Mouse (Mus musculus) brain, embryonic 14.5 days (tissue): Measurements from ENCODE around the gene Cdr2l. TPM values are rescaled to one million over a fixed set of nuclear protein-coding genes. Genes with fewer than 3 reads are reported as not detected.

Experiments
- DNase-seq: peaks from one replicate; pipeline ENCODE4 v3.0.0-alpha.2; 2011; ENCODE audit warnings: low read depth
- CTCF ChIP-seq: fragments of 200-500 bp; IDR thresholded peaks from 2 replicates; pipeline ENCODE4 v1.5.1; 2012; ENCODE audit warnings: inconsistent platforms, mild to moderate bottlenecking, moderate library complexity, borderline replicate concordance; ENCODE audit not compliant: insufficient read depth, insufficient read length; ENCODE audit errors: extremely low read depth
- POLR2A ChIP-seq: fragments of 200-500 bp; IDR thresholded peaks from 2 replicates; pipeline ENCODE4 v1.6.1; 2012; ENCODE audit warnings: mild to moderate bottlenecking, inconsistent platforms, borderline replicate concordance; ENCODE audit not compliant: poor library complexity, insufficient read depth, insufficient read length, severe bottlenecking; ENCODE audit errors: extremely low read depth
- polyA plus RNA-seq: library from polyadenylated mRNA; depleted of rRNA; stranded (reverse); fragments of >200 nt; gene quantifications from 2 replicates; pipeline ENCODE4 v1.2.3, GENCODE M21; 2012

Gene Cdr2l
- polyA plus RNA-seq, 1 experiment = 50.8 TPM

DNA sequence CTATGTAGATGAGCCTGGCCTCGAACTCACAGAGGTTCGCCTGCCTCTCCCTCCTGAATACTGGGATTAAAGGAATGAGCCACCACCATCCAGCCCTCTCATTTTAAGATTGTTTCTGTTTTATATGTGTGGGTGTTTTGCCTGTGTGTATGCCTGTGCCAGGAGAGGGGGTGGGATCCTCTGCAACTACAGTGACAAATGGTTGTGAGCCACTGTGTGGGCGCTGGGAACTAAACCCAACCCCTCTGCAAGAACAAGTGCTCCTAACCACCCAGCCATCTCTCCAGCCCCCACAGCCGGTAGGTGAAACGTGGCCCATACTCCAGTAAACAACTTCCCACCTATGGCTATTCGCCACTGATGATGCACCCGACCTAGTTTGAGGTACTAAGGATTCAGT lies 9.6 kb downstream of the Cdr2l start:
- DNase-seq = no peak
- TF ChIP-seq POLR2A = no peak

DNA sequence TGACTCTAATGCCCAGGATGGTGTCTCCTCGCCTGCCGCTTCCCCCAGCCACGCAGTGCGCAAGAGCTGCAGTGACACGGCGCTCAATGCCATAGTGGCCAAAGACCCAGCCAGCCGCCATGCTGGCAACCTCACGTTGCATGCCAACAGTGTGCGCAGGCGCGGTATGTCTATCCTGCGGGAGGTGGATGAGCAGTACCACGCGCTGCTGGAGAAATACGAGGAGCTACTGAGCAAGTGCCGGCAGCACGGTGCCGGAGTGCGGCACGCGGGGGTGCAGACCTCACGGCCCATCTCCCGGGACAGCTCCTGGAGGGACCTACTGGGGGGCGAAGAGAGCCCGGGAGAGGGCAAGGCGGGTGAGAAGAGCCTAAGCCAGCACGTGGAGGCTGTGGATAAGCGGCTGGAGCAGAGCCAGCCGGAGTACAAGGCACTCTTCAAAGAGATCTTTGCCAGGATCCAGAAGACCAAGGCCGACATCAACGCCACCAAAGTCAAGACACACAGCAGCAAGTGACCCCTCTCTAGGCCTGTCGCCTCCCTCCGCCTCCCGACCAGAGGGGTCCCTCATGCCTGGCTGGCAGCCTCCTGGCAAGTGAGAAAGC lies 12.1 kb downstream of the Cdr2l start:
- no peak for TF ChIP-seq POLR2A
- no peak for TF ChIP-seq CTCF
- no peak for DNase-seq

DNA sequence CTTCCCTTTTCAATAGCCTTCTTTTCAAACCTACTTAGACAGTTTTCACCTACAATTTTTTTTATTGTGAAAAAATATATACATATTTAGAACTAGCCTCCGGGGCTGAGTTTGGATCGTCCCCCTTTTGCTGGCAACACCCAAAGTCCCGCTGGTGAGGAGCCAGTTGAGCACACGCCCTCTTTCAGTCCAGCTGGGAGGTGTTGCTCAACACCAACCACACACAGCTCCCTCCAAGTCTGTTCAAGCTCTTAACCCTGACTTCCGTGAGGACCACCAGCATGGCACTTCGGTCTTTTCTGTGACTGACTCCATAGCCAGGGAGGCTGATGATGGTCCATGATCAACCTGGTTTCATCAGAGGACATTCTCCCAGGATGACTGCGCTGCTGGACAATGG lies 16.4 kb downstream of the Cdr2l start:
- DNase-seq = no peak
- TF ChIP-seq CTCF (no peak), POLR2A (no peak)

DNA sequence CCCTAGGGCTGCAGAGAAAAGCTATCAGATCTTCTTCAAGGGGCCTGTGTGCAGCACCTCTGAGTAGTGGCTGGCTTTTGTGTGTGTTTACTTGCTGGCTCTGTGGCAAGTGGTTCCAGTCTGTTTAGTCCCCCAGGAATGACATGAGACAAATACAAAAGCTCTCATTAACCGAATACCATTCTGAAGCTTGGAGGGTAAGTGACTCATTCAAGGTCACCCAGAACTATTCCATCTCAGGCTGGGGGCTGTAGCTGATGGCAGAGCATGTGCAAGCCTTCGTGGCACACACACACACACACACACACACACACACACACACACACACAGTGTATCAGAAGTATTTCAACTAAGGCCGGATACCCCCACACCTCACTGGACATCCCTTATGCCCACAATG lies 18.4 kb downstream of the Cdr2l start:
- no peak for DNase-seq

DNA sequence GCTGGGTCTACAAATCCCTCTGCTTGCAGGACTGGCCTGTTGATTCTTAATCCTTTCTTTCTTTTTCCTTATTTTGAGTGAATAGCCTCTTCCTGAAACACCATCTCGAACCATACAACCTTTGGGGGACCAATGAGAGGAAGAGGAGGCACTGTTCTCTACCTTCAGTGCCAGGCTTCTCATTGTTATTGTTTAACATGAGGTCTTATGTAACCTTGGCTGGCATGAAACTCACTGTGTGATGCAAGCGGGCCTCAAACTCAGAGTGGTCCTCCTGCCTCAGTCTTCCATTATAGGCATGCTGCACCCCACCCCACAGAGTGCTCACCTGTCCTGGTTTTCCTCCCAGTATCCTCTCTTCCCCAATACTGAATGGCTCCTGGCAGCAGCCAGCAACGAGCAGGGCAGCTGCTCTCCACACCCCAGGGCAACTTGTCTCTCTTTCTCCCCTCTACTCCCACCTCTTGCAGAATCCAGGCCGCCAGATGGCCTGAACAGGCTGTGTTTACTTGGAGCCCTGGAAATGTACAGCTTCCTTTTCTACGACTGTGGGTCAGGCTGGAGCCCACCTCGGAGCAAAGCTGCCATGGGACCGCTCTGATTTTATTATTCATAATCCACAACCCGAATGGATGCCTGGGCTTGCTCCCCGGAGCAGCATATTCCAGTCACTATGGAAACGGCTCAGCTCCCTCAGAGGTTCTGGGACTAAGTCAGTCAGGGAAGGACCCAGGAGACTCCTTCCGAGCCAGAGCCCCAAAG lies 19.1 kb downstream of the Cdr2l start:
- TF ChIP-seq POLR2A = no peak
- TF ChIP-seq CTCF = no peak
- peak; percentile 77 for DNase-seq

More for the DNA sequence above, 18.4 kb downstream of the Cdr2l start:
- TF ChIP-seq POLR2A (no peak), CTCF (no peak)

DNA sequence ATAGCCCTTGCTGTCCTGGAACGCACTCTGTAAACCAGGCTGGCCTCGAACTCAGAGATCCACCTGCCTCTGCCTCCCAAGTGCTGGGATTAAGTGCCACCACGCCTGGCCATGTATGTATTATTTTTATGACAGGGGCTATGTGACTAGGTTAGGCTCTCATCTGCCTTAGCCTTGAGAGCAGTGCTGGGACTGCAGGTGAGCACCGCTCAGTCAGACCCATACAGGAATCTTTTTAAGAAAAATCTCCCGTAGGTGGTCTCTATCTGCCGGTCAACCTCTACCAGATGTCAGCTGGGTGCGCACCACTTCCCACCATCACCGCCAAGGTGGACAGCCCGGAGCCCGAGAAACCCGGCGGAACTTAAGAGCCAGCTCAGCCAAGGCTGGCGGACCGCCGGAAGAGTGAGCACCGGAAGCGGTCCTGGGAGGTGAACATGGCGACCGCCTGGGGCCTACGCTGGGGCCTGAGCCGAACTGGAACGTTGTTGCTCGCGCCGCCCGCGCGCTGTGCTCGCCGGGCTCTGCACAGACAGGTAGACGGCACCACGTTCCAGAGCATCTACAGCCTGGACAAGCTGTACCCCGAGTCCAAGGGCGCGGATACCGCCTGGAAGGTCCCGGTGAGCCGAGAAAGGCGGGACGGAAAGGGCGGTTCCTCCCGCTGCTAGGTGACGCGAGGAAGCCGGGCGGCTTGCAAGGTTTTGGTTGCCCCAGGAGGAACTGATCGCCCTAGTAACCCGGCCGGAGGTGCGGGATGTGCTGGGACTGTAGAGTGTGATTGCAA lies 21.8 kb downstream of the Cdr2l start, which contains the start of gene Mrpl58:
Gene Mrpl58 (plus strand): TSS at position 415 of the 787 bp plus-strand sequence.
- peak; percentile 95 for DNase-seq
- TF ChIP-seq CTCF = no peak
- peak; percentile 65; the same call in 1 of the 2 replicates for TF ChIP-seq POLR2A

DNA sequence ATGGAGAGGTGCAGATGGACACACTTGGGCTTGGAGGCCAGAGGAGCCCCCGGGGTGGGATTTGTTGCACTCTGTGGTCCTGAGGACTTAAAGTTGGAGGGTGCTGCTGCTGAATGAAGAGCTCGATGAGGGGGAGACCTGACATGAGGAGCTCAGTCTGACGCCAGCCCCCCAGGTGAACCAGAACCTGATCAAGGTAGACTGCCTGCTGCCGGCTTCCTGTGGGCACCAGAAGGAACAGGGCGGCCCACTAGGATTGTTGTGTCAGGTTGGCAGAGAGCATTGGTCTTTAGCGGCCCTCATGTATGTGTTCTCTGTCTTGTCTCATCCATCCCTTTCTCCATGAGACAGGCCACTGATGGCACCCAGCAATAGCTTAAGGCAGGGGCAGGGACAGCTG lies 24.0 kb downstream of the Cdr2l start:
- TF ChIP-seq CTCF = no peak
- DNase-seq = no peak

DNA sequence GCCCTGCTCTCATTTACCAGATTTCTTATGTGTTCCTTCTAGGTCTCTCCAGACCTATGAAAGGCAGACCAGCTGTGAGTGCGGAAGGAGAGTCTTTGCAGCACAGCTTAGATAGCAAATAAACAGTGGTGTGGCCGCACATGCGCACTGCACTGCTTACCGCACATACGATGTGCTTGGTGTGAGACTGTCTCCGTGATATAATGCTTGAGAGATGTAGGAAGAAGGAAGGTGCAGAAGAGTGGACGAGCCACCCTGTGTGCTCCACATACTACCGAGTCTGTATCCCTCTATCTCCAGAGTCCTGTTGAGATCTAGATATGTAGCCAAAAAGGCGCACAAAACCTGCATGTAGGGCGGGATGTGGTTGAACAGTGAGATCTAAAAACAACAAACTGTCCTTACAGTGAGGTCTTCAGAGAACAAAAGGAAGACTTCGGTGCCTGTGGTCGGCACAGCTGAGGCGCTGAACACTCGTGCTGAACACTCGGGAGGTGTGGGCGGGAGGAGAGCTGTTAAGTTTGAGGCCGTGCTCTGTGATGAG lies 25.2 kb downstream of the Cdr2l start:
- TF ChIP-seq POLR2A = no peak
- no peak for TF ChIP-seq CTCF
- DNase-seq = no peak

DNA sequence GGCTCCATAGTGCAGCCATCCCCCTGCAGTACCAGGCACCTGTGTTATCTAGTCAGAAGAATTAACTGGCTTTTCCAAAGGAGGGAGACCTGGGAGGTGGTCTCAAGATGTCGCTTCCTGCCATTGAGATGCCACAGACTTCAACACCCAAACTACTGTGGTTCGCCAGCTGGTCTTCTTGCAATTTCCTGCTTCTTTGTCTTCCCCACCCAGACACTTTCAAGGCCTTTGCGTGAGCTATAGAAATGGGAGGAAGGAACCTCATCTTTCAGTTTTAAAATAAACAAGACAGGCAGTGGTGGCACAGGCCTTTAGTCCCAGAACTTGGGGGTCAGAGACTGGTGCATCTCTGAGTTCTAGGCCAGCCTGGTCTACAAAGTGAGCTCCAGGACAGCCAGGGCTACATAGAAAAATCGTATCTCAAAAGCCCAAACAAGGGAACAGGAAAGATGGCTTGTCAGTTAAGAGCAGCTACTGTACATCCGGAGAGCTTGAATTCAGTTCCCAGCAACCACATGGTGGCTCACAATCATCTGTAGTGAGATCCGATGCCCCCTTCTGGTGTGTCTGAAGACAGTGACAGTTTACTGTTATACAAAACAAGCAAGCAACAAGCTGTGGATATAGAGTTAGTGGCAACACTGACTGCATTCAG lies 26.7 kb downstream of the Cdr2l start:
- TF ChIP-seq POLR2A (no peak), CTCF (no peak)
- DNase-seq = no peak

DNA sequence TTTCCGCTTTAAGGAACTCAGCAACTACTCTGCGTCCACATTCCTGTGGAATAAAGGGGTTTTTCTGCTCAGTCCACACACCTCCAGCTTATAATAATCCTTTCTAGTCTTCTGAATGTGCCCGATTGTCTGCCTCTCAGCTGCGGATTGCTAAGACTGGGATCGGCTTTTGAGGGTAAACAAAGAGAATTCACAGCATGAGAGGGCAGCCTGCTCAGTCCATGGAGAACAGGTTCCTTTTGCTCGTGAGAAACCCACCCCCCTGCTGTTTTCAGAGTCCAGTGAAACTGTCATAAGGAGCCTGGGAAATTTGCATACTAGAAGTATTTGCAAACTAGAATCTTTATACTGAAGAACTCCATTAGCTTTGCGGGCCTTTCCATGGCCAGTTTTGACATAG lies 27.8 kb downstream of the Cdr2l start:
- DNase-seq = peak; percentile 90
- TF ChIP-seq POLR2A (no peak), CTCF (no peak)
